Mouse (Mus musculus): Measurements from ENCODE around the gene Klk1b1. TPM values are rescaled to one million over a fixed set of nuclear protein-coding genes. Genes with fewer than 3 reads are reported as not detected.

Klk1b1 gene
- polyA plus RNA-seq, 1 experiment from 2014 or later: not detected

- Histone ChIP-seq H3K4me2 (replicated peaks) (no peak overlapping the region), H3K36me3 (no peaks in the 10 kb centered on the region), H3K4me1 (no peaks in the 10 kb centered on the region), H3K27me3 (replicated peaks) (no peaks in the 10 kb centered on the region), H3K4me3 (no peak overlapping the region), H3K9ac (no peak overlapping the region), H3K27ac (no peak overlapping the region), H3K9me3 (no peaks in the 10 kb centered on the region)
- 84% methylated on average over 5 of the region's 5 CpGs for WGBS
- no peak for ATAC-seq (ENCODE audit: low FRiP score, low read depth)
Measured at GRCm38 (mm10) chr7:44015071-44015470, 48.5 kb downstream of the Klk1b1 start.

Other genes with a start within 250 kb of the Klk1b1 start
- gene Klk12, start 197.9 kb upstream of the Klk1b1 start, polyA plus RNA-seq (2016; fragmentation: Nextera tagmentation; extraction: Ambion mirVana): not detected in 2 replicates
- gene Klk11, start 192.1 kb upstream of the Klk1b1 start, polyA plus RNA-seq (2016; fragmentation: Nextera tagmentation; extraction: Ambion mirVana): not detected in 2 replicates
- 0.24 TPM in 1 of 2 replicates, not detected in the other for gene Klk10, start 185.7 kb upstream of the Klk1b1 start, polyA plus RNA-seq (2016; fragmentation: Nextera tagmentation; extraction: Ambion mirVana)
- not detected in 2 replicates for gene Klk9, start 174.9 kb upstream of the Klk1b1 start, polyA plus RNA-seq (2016; fragmentation: Nextera tagmentation; extraction: Ambion mirVana)
- gene Klk8, start 169.2 kb upstream of the Klk1b1 start, polyA plus RNA-seq (2016; fragmentation: Nextera tagmentation; extraction: Ambion mirVana): 5.0 and 7.3 TPM in 2 replicates
- gene Klk7, start 155.5 kb upstream of the Klk1b1 start, polyA plus RNA-seq (2016; fragmentation: Nextera tagmentation; extraction: Ambion mirVana): not detected in 2 replicates
- not detected in 2 replicates for gene Klk6, start 142.3 kb upstream of the Klk1b1 start, polyA plus RNA-seq (2016; fragmentation: Nextera tagmentation; extraction: Ambion mirVana)
- gene Klk5, start 124.8 kb upstream of the Klk1b1 start, polyA plus RNA-seq (2016; fragmentation: Nextera tagmentation; extraction: Ambion mirVana): not detected in 2 replicates
- 0.15 and 0.20 TPM in 2 replicates for gene Klk4, start 85.6 kb upstream of the Klk1b1 start, polyA plus RNA-seq (2016; fragmentation: Nextera tagmentation; extraction: Ambion mirVana)
- not detected in 2 replicates for gene Klk15, start 33.0 kb upstream of the Klk1b1 start, polyA plus RNA-seq (2016; fragmentation: Nextera tagmentation; extraction: Ambion mirVana)
- gene Klk1b8, start 16.1 kb upstream of the Klk1b1 start, polyA plus RNA-seq (2016; fragmentation: Nextera tagmentation; extraction: Ambion mirVana): not detected in 2 replicates
- gene Klk1b9, start 9.3 kb downstream of the Klk1b1 start, polyA plus RNA-seq (2016; fragmentation: Nextera tagmentation; extraction: Ambion mirVana): not detected in 2 replicates
- gene Klk1b11, start 29.1 kb downstream of the Klk1b1 start, polyA plus RNA-seq (2016; fragmentation: Nextera tagmentation; extraction: Ambion mirVana): not detected in 2 replicates
- not detected in 2 replicates for gene Klk1b26, start 45.4 kb downstream of the Klk1b1 start, polyA plus RNA-seq (2016; fragmentation: Nextera tagmentation; extraction: Ambion mirVana)
- not detected in 2 replicates for gene Klk1b27, start 85.5 kb downstream of the Klk1b1 start, polyA plus RNA-seq (2016; fragmentation: Nextera tagmentation; extraction: Ambion mirVana)
- not detected in 2 replicates for gene Klk1b21, start 135.6 kb downstream of the Klk1b1 start, polyA plus RNA-seq (2016; fragmentation: Nextera tagmentation; extraction: Ambion mirVana)
- gene Klk1b22, start 145.9 kb downstream of the Klk1b1 start, polyA plus RNA-seq (2016; fragmentation: Nextera tagmentation; extraction: Ambion mirVana): not detected in 2 replicates
- not detected in 2 replicates for gene Klk1b16, start 170.0 kb downstream of the Klk1b1 start, polyA plus RNA-seq (2016; fragmentation: Nextera tagmentation; extraction: Ambion mirVana)
- gene Klk1b24, start 221.5 kb downstream of the Klk1b1 start, polyA plus RNA-seq (2016; fragmentation: Nextera tagmentation; extraction: Ambion mirVana): not detected in 2 replicates
- not detected in 2 replicates for gene Klk1b3, start 231.4 kb downstream of the Klk1b1 start, polyA plus RNA-seq (2016; fragmentation: Nextera tagmentation; extraction: Ambion mirVana)
- not detected in 2 replicates for gene Klk1b4, start 240.7 kb downstream of the Klk1b1 start, polyA plus RNA-seq (2016; fragmentation: Nextera tagmentation; extraction: Ambion mirVana)
- gene Klk1b5, start 249.2 kb downstream of the Klk1b1 start, polyA plus RNA-seq (2016; fragmentation: Nextera tagmentation; extraction: Ambion mirVana): not detected in 2 replicates